In genomic region chr12:85451693-85452491, GRCm38 (mm10) we compare ENCODE assay signal across 8 mouse cellular contexts. TPM values are rescaled to one million over a fixed set of nuclear protein-coding genes. Genes with fewer than 3 reads are reported as not detected.
DNase-seq lines count a peak whose midpoint lies in the region; ATAC-seq and TF ChIP-seq lines count a peak whose summit lies in the region.
"Had no signal": no experiment of that assay in that cellular context is flagged by ENCODE, and none has a peak within 500 bp of the region (broad histone marks: within the 10 kb centered on the region; RNA-seq: fewer than 3 reads in every experiment).

No protein-coding gene starts in this region.

- no peaks in the 10 kb centered on the region for H3K36me3 ChIP-seq in neural tube, embryonic 11.5 days (ENCODE audit: control insufficient read depth, insufficient read depth, low read length)
- H3K36me3 ChIP-seq in forebrain, postnatal 0 days (ENCODE audit: insufficient read depth), result no peaks in the 10 kb centered on the region
- H3K36me3 ChIP-seq: liver, embryonic 13.5 days had no signal

- no peak overlapping the region for H3K4me3 ChIP-seq in neural tube, embryonic 11.5 days (ENCODE audit: low read depth, low read length)
- no peak overlapping the region for H3K4me3 ChIP-seq in layer of hippocampus, adult 2 months
- H3K4me3 ChIP-seq in forebrain, postnatal 0 days (ENCODE audit: low read depth, low read length), result no peak overlapping the region
- H3K4me3 ChIP-seq: liver, embryonic 13.5 days had no signal

- WGBS in neural tube, embryonic 11.5 days, result 45% methylated on average over 22 of the region's 22 CpGs
- WGBS in forebrain, postnatal 0 days, result 53% methylated on average over 22 of the region's 22 CpGs

- no peak for ATAC-seq in neural tube, embryonic 11.5 days (ENCODE audit: insufficient read depth, low FRiP score, low TSS enrichment)
- no peak for ATAC-seq in forebrain, postnatal 0 days

- H3K27me3 ChIP-seq in neural tube, embryonic 11.5 days (ENCODE audit: control insufficient read depth, insufficient read depth, low read length), result no peaks in the 10 kb centered on the region
- H3K27me3 ChIP-seq in forebrain, postnatal 0 days (ENCODE audit: insufficient read depth, low read length), result no peaks in the 10 kb centered on the region

- H3K27ac ChIP-seq in neural tube, embryonic 11.5 days (ENCODE audit: low read depth, low read length), result no peak overlapping the region
- no peak overlapping the region for H3K27ac ChIP-seq in layer of hippocampus, adult 2 months
- no peak overlapping the region for H3K27ac ChIP-seq in forebrain, postnatal 0 days (ENCODE audit: low read depth, low read length)
- H3K27ac ChIP-seq: liver, embryonic 13.5 days had no signal

- peaks cover 14% of the 10 kb centered on the region for H3K4me1 ChIP-seq in neural tube, embryonic 11.5 days (ENCODE audit: control insufficient read depth, insufficient read depth, low read length)
- H3K4me1 ChIP-seq in forebrain, postnatal 0 days (ENCODE audit: insufficient read depth), result peaks cover 11% of the 10 kb centered on the region

- peak; percentile 78 for DNase-seq in R1 (ENCODE audit: low read depth, low spot score)
- peak; percentile 56 for DNase-seq in embryo, embryonic 9.5 days (ENCODE audit: extremely low spot score)
- DNase-seq in kidney, postnatal 10 days, result peak; percentile 46
- DNase-seq in neural tube, embryonic 11.5 days (ENCODE audit: low spot score), result peak; percentile 55
- DNase-seq in cerebellum, adult 11-12 months, result no peak
- no peak for DNase-seq in layer of hippocampus, adult 2 months (ENCODE audit: low spot score in 2 of 2)
- no peak for DNase-seq in forebrain, postnatal 0 days
- DNase-seq: liver, embryonic 13.5 days had no signal

- no peak for TF ChIP-seq CTCF in layer of hippocampus, adult 2 months (conservative IDR thresholded peaks at IDR 0.05)
- TF ChIP-seq CTCF in forebrain, postnatal 0 days (IDR thresholded peaks at IDR 0.05; ENCODE audit: low read depth), result no peak

- no peaks in the 10 kb centered on the region for H3K9me3 ChIP-seq in neural tube, embryonic 11.5 days (ENCODE audit: control insufficient read depth, low read length)
- H3K9me3 ChIP-seq in forebrain, postnatal 0 days (ENCODE audit: low read length), result no peaks in the 10 kb centered on the region
- H3K9me3 ChIP-seq: liver, embryonic 13.5 days had no signal

- H3K9ac ChIP-seq in neural tube, embryonic 11.5 days (ENCODE audit: low read length), result peak overlapping the region; percentile 35; the same call in 1 of the 2 replicates
- no peak overlapping the region for H3K9ac ChIP-seq in forebrain, postnatal 0 days
- H3K9ac ChIP-seq: liver, embryonic 13.5 days had no signal

- H3K4me2 ChIP-seq in neural tube, embryonic 11.5 days (ENCODE audit: low read depth), result peak overlapping the region; percentile 12; the same call in 1 of the 2 replicates
- no peak overlapping the region for H3K4me2 ChIP-seq in forebrain, postnatal 0 days (ENCODE audit: low read depth)
- H3K4me2 ChIP-seq: liver, embryonic 13.5 days had no signal

RNA-seq across cellular contexts. Expression of gene Fos, which starts 21.8 kb away (rescaled TPM):
- polyA plus RNA-seq in neural tube, embryonic 11.5 days (2014; fragmentation: Nextera tagmentation; extraction: Ambion mirVana), result 1.4 and 2.5 TPM in 2 replicates
- 10 to 100 TPM in 1 of 2 experiments, 1 to 10 TPM in 1; 8.9 to 13.7 TPM for total RNA-seq in layer of hippocampus, adult 2 months (2021)
- total RNA-seq in forebrain, postnatal 0 days (2014; rRNA removed), result 14.2 and 18.0 TPM in 2 replicates
- 9.3 and 9.6 TPM in 2 replicates for polyA plus RNA-seq in forebrain, postnatal 0 days (2015; fragmentation: Nextera tagmentation; extraction: Ambion mirVana)

Comparison
In these comparisons a context has a peak if more than half of its experiments do, and no peak if none do; other contexts are left out.
1. DNase-seq: peak in R1 (single experiment), embryo, embryonic 9.5 days (single experiment), kidney, postnatal 10 days (single experiment) and neural tube, embryonic 11.5 days (single experiment); none in cerebellum, adult 11-12 months (single experiment), layer of hippocampus, adult 2 months (0 of 2) and forebrain, postnatal 0 days (single experiment).